Mouse (Mus musculus) layer of hippocampus, adult 2 months (tissue): ENCODE data around the gene Syt2. TPM values are rescaled to one million over a fixed set of nuclear protein-coding genes. Genes with fewer than 3 reads are reported as not detected.

Source experiments
- DNase-seq, 2 experiments: peaks; one replicate each; pipeline ENCODE4 v3.0.0; 2022; ENCODE audit warnings: low spot score in 2 of 2
- H3K27ac ChIP-seq: fragments of 200-600 bp; 2 replicates; pipeline ENCODE4 v1.8.1; 2022
- H3K4me3 ChIP-seq: fragments of 200-600 bp; 2 replicates; pipeline ENCODE4 v1.8.1; 2022; ENCODE audit warnings: mild to moderate bottlenecking
- CTCF ChIP-seq: fragments of 200-600 bp; conservative IDR thresholded peaks from 2 replicates; pipeline ENCODE4 v1.8.1; 2022; ENCODE audit warnings: antibody characterized with exemption, mild to moderate bottlenecking, moderate library complexity
- total RNA-seq, 2 experiments: library from RNA; stranded (reverse); gene quantifications; 2 replicates each; pipeline ENCODE4 v1.2.3; 2021

Syt2 gene
- total RNA-seq, 2 experiments from 2014 or later, result 17.9 to 18.6 TPM

GRCm38 (mm10) chr1:134699390-134699789, 52.9 kb downstream of the Syt2 start:
- Histone ChIP-seq H3K27ac (no peak overlapping the region), H3K4me3 (no peak overlapping the region)
- DNase-seq, result no peak
- TF ChIP-seq CTCF, result no peak

- no peak for TF ChIP-seq CTCF
- DNase-seq, result no peak
- no peak overlapping the region for H3K27ac ChIP-seq
- no peak overlapping the region for H3K4me3 ChIP-seq
Observed at GRCm38 (mm10) chr1:134700151-134700550, 53.7 kb downstream of the Syt2 start.

- no peak for TF ChIP-seq CTCF
- no peak overlapping the region for H3K27ac ChIP-seq
- no peak overlapping the region for H3K4me3 ChIP-seq
- no peak for DNase-seq
Observed at GRCm38 (mm10) chr1:134700634-134701033, 54.2 kb downstream of the Syt2 start.

GRCm38 (mm10) chr1:134701191-134701590, 54.7 kb downstream of the Syt2 start:
- no peak for TF ChIP-seq CTCF
- DNase-seq, result no peak
- Histone ChIP-seq H3K27ac (no peak overlapping the region), H3K4me3 (no peak overlapping the region)

- Histone ChIP-seq H3K27ac (no peak overlapping the region), H3K4me3 (no peak overlapping the region)
- TF ChIP-seq CTCF, result no peak
- no peak for DNase-seq
Observed at GRCm38 (mm10) chr1:134703232-134703631, 56.8 kb downstream of the Syt2 start.

DNA sequence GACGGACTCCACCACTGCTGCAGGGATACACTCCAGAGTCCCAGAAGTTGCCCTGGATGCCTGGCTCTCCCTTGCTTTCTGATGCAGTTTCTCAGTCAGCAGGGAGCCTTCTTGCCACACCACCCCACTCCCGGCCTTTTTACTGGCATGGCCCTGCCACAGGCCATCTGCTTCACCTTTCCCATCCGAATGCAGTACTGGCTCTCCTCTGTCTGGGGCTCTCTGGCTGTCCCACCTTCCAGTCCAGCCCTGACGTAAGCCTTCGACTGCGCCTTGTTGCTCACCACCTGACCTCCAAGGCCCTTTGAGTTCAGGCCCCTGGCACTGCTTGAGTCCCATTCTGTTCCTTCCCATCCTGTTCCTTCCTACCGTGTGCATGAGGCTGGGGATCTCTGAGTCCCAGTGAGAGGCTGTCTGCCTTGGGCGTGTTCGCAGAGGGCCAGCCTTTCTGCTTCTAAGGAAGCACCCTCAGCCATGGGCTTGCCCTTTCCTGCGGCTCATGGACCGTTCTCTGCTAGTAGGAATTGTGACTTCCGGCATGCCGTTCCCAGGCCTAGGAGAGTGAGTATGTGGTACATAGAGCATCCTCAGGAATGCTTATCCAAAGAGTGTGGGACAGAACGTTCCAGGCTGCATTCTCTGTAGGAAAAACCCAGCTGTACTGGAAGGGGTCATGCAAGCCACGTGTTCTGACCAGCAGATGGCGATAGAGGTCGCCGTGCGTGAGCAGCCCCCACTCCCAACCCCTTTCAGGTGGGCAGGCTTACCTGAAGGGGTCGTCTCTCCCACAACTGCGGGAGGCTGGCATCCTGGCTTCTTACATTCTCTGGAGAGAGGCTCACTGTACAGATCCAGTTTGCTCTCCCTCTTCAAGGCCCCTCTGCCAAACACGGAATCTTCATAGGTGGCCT, 58.2 kb downstream of the Syt2 start:
- TF ChIP-seq CTCF, result peak; percentile 84
- Histone ChIP-seq H3K4me3 (no peak overlapping the region), H3K27ac (no peak overlapping the region)
- peak in 1 of 2 experiments; percentile 37 for DNase-seq

DNA sequence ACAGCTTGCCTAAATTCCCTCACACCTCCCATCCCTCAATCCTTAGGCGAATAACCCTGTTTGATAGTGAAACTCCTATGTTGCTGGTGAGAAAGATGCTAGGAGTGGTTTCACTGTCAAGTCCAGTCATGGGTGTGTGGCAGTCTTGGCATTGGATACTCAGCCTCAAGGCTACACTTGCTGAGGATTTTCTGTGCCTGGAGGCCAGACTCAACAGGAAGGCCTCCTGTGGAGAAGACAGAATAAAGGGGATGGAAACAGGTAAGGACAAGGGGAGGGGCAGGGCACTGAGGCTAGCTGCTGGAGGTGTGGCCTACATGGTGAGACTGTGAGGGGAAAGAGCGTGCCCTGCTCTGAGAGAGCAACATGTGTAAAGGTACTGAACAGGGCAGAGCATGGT, 60.1 kb downstream of the Syt2 start:
- Histone ChIP-seq H3K4me3 (no peak overlapping the region), H3K27ac (no peak overlapping the region)
- DNase-seq, result no peak
- TF ChIP-seq CTCF, result no peak

GRCm38 (mm10) chr1:134707516-134707915, 61.0 kb downstream of the Syt2 start:
- no peak for DNase-seq
- Histone ChIP-seq H3K4me3 (no peak overlapping the region), H3K27ac (no peak overlapping the region)
- TF ChIP-seq CTCF, result no peak

DNA sequence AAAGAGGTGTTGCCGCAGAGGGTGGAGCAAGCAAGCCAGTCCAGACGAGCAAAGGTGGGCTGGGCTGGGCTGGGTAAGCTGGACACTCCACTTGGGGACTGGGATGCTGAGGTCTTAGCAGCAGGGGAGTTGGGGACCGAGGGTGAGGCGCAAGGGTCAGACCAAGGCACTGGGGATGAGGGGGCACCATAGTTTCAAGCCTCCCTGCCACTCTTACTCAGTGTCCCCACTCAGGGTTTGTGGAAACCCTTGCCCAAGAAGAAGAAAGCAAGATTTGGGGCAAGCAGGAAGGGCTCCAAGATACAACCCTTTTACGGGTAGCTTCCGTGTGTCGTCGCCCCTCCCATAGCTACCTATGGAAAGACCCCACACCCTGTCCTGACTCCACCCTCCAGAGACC, 61.8 kb downstream of the Syt2 start:
- no peak for DNase-seq
- Histone ChIP-seq H3K4me3 (no peak overlapping the region), H3K27ac (no peak overlapping the region)
- no peak for TF ChIP-seq CTCF

DNA sequence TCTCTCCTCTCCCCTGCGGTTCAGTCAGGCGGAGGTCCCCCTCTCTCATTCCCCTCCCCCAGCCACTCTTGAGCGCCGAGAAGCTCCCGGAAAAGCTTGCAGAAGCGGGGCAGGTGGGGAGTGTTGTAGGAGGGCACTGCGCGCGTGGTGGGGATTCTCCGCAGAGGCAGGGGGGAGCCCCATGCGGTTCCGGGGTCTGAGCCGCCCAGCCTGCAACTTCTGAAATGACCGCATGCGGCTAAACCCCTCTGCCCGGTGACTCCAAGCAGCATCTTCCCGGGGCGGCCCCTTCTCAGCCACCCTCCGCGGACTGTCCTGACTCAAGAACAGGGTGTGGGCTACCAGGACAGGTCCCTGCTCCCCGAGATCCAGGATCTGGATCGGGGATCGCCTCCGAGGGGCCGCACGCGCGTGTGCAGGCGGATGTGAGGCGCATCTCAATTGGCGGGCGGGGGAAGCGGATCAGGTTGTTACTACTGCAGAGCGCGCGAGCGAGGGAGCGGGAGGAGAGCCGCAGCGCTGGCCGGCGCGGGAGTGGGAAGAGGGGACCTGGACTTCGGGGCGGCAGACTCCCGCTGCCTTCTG, 62.4 kb downstream of the Syt2 start:
- 0 out of 2 replicates have a peak, but pooled peaks have one; percentile 2 for TF ChIP-seq CTCF
- Histone ChIP-seq H3K27ac (no peak overlapping the region), H3K4me3 (peak overlapping the region; percentile 58)
- DNase-seq, result no peak

DNA sequence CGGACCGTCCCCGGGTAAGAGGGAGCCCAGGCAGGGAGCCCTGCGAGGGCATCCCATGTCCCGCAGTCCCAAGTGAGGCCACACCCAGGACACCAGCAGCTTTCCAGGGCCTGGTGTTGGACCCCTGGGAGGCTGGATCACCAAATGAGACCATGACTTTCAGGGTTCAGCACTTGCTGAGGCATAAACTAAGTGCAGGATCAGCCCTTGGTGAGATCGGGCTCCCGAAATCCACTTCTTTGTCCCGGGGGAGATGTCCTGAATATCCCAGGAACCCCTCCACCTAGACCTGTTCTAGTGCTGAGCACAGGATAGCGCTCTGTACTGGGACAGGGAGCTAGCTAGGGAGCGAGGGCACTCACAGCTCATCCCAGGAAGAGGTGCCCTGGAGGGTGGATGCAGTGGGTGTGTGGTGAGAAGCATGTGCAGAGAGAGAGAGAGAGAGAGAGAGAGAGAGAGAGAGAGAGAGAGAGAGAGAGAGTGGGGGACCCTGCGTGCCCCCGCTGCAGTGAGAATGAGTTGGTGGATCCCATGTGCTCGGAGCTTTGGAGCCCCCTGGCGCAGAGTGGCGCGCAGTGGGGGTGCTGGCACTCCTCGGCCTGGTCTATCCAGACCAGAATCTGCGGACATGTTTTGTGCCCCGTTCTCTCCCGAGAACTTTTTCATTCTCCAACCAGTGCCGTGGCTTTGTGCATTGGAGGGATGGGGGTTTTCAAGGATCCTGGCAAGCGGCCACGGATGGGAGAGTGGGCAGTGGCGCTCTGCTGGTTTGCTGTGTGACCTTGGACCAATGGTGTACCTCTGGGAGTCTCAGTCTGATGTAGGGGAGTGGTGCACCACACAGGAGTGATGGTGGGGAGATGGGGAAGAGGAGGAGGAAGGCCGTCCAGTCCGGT, 63.2 kb downstream of the Syt2 start:
- DNase-seq, result no peak
- TF ChIP-seq CTCF, result peak; percentile 35
- Histone ChIP-seq H3K4me3 (peak overlapping the region; percentile 58), H3K27ac (no peak overlapping the region)

GRCm38 (mm10) chr1:134711061-134711460, 64.6 kb downstream of the Syt2 start:
- Histone ChIP-seq H3K27ac (no peak overlapping the region), H3K4me3 (no peak overlapping the region)
- DNase-seq, result no peak
- no peak for TF ChIP-seq CTCF

DNA sequence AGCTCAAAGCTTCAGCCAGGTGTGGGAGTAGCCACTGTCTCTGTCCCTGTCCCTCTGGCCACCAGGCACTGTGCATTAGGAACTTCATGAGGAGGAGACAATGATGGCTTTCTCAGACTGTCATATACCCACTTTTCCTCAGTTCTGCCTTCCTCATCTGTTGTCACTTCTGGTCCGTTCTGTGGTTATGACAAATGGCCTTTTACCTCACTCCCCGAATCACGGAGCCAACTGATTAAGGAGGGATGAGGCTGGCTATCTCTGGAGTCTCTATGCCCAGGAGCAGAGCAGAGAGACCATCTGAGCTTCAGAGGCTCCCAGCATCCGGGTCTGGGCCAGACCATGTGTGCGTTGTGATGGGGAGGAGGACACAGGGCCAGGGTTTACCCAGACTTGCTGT, 65.2 kb downstream of the Syt2 start:
- Histone ChIP-seq H3K27ac (no peak overlapping the region), H3K4me3 (no peak overlapping the region)

More for the DNA sequence above, 65.2 kb downstream of the Syt2 start:
- DNase-seq, result no peak
- no peak for TF ChIP-seq CTCF
